Mouse (Mus musculus) erythroblast, embryonic 14.5 days (primary cell): Measurements from ENCODE around the gene Il12a. TPM values are rescaled to one million over a fixed set of nuclear protein-coding genes. Genes with fewer than 3 reads are reported as not detected.

ENCODE experiments used
- polyA plus RNA-seq: library from polyadenylated mRNA; stranded (reverse); fragments of >175 nt; gene quantifications from 2 replicates; pipeline ENCODE4 v1.2.3, GENCODE M21; 2012

Il12a gene
- polyA plus RNA-seq, 1 experiment: not detected

Other genes with a start within 250 kb of the Il12a start
- 0.02 TPM in 1 of 2 replicates, not detected in the other for gene 1110032F04Rik, start 178.9 kb downstream of the Il12a start, polyA plus RNA-seq